Mouse (Mus musculus) CH12.LX (cell line): ENCODE measurements around the gene Clec12a. TPM values are rescaled to one million over a fixed set of nuclear protein-coding genes. Genes with fewer than 3 reads are reported as not detected.

ENCODE experiments used
- DNase-seq: peaks from one replicate; pipeline ENCODE4 v3.0.0-alpha.2; 2013; ENCODE audit errors: extremely low read depth
- H3K27ac ChIP-seq: 2 replicates; pipeline ENCODE4 v1.5.1; 2012; ENCODE audit warnings: low read depth, mild to moderate bottlenecking, control low read depth, moderate library complexity; ENCODE audit not compliant: insufficient read depth
- H3K27me3 ChIP-seq: replicated peaks from 2 replicates; pipeline ENCODE3; 2012; ENCODE audit warnings: inconsistent platforms
- H3K36me3 ChIP-seq, 2 experiments: replicated peaks in 1 of 2; 2 replicates each; pipeline versions ENCODE3 to v1.6.1; 2012; ENCODE audit warnings: inconsistent platforms in 1 of 2, low read length in 1 of 2, mild to moderate bottlenecking in 1 of 2, mixed read lengths in 1 of 2, moderate library complexity in 1 of 2; ENCODE audit not compliant: control insufficient read depth in 1 of 2, insufficient read depth in 1 of 2
- H3K4me1 ChIP-seq, 2 experiments: 2 replicates each; pipeline ENCODE4 v1.6.1; 2012; ENCODE audit warnings: inconsistent platforms in 1 of 2, moderate library complexity in 1 of 2; ENCODE audit not compliant: insufficient read depth in 2 of 2, control insufficient read depth in 1 of 2
- H3K4me2 ChIP-seq: 2 replicates; pipeline ENCODE4 v1.6.1; 2012; ENCODE audit warnings: low read depth, mild to moderate bottlenecking, control low read depth; ENCODE audit not compliant: poor library complexity, insufficient read depth, severe bottlenecking
- H3K4me3 ChIP-seq, 3 experiments: fragments of 150-350 bp in 1 of 3; sonication (generic) in 1 of 3; replicated peaks in 1 of 3; 2 replicates each; pipeline versions ENCODE3 to v1.5.1; 2011 to 2012; ENCODE audit warnings: low read depth in 2 of 3, low read length in 2 of 3, mild to moderate bottlenecking in 2 of 3, moderate library complexity in 2 of 3, control low read depth in 1 of 3, improper control_type of control experiment in 1 of 3, inconsistent platforms in 1 of 3, mixed read lengths in 1 of 3; ENCODE audit not compliant: poor library complexity in 1 of 3
- H3K79me2 ChIP-seq: replicated peaks from 2 replicates; pipeline ENCODE4 v1.6.1; 2012; ENCODE audit warnings: mild to moderate bottlenecking, moderate library complexity; ENCODE audit not compliant: control insufficient read depth, poor library complexity, insufficient read depth, severe bottlenecking; ENCODE audit errors: extremely low read depth
- H3K9ac ChIP-seq: 2 replicates; pipeline ENCODE4 v1.6.1; 2012; ENCODE audit warnings: low read depth, mild to moderate bottlenecking, control low read depth, moderate library complexity; ENCODE audit not compliant: insufficient read depth
- H3K9me3 ChIP-seq: replicated peaks from 2 replicates; pipeline ENCODE3; 2012; ENCODE audit warnings: low read length, inconsistent platforms, mixed read lengths
- CHD1 ChIP-seq: IDR thresholded peaks from 2 replicates; pipeline ENCODE4 v1.6.1; 2012; ENCODE audit warnings: low read depth, low read length, improper control_type of control experiment, inconsistent platforms
- CTCF ChIP-seq, 2 experiments: IDR thresholded peaks in 1 of 2; conservative IDR thresholded peaks in 1 of 2; 2 replicates each; pipeline ENCODE4 v1.5.1; 2011 to 2012; ENCODE audit warnings: low read depth in 2 of 2, low read length in 2 of 2, improper control_type of control experiment in 1 of 2, inconsistent platforms in 1 of 2, mild to moderate bottlenecking in 1 of 2, moderate library complexity in 1 of 2
- E2F4 ChIP-seq: IDR thresholded peaks from 2 replicates; pipeline ENCODE4 v1.6.1; 2011; ENCODE audit warnings: low read depth, low read length, improper control_type of control experiment; ENCODE audit not compliant: insufficient replicate concordance
- ELF1 ChIP-seq: IDR thresholded peaks from 2 replicates; pipeline ENCODE4 v1.6.1; 2014; ENCODE audit warnings: low read depth, mild to moderate bottlenecking, inconsistent platforms, low read length, improper control_type of control experiment
- EP300 ChIP-seq: IDR thresholded peaks from 2 replicates; pipeline ENCODE4 v1.6.1; 2011; ENCODE audit warnings: low read length, improper control_type of control experiment
- GABPA ChIP-seq: IDR thresholded peaks from 2 replicates; pipeline ENCODE4 v1.6.1; 2012; ENCODE audit warnings: low read depth, low read length, improper control_type of control experiment, inconsistent platforms; ENCODE audit not compliant: insufficient replicate concordance
- HCFC1 ChIP-seq: IDR thresholded peaks from 2 replicates; pipeline ENCODE4 v1.6.1; 2012; ENCODE audit warnings: low read depth, mild to moderate bottlenecking, inconsistent platforms, low read length, improper control_type of control experiment
- JUN ChIP-seq: IDR thresholded peaks from 2 replicates; pipeline ENCODE4 v1.6.1; 2011; ENCODE audit warnings: low read depth, mild to moderate bottlenecking, low read length, improper control_type of control experiment, moderate library complexity; ENCODE audit not compliant: insufficient read depth
- JUND ChIP-seq: conservative IDR thresholded peaks from 2 replicates; pipeline ENCODE4 v1.6.1; 2011; ENCODE audit warnings: low read depth, low read length, improper control_type of control experiment
- KAT2A ChIP-seq: IDR thresholded peaks from 2 replicates; pipeline ENCODE4 v1.6.1; 2012; ENCODE audit warnings: low read length, improper control_type of control experiment, inconsistent platforms; ENCODE audit not compliant: insufficient replicate concordance
- MAZ ChIP-seq: IDR thresholded peaks from 2 replicates; pipeline ENCODE4 v1.6.1; 2012; ENCODE audit warnings: low read depth, mild to moderate bottlenecking, inconsistent platforms, low read length, improper control_type of control experiment, moderate library complexity
- MEF2A ChIP-seq: IDR thresholded peaks from 2 replicates; pipeline ENCODE4 v1.6.1; 2014; ENCODE audit warnings: low read depth, mild to moderate bottlenecking, inconsistent platforms, low read length, improper control_type of control experiment, borderline replicate concordance
- MXI1 ChIP-seq: IDR thresholded peaks from 2 replicates; pipeline ENCODE4 v1.6.1; 2011; ENCODE audit warnings: mild to moderate bottlenecking, low read depth, low read length, improper control_type of control experiment
- MYC ChIP-seq: IDR thresholded peaks from 2 replicates; pipeline ENCODE4 v1.6.1; 2011; ENCODE audit warnings: low read depth, mild to moderate bottlenecking, improper control_type of control experiment, low read length
- NELFE ChIP-seq: IDR thresholded peaks from 2 replicates; pipeline ENCODE4 v1.6.1; 2011; ENCODE audit warnings: low read depth, low read length, improper control_type of control experiment
- NRF1 ChIP-seq: IDR thresholded peaks from 2 replicates; pipeline ENCODE4 v1.6.1; 2014; ENCODE audit warnings: low read depth, mild to moderate bottlenecking, inconsistent platforms, low read length, improper control_type of control experiment, moderate library complexity
- PAX5 ChIP-seq: IDR thresholded peaks from 2 replicates; pipeline ENCODE4 v1.6.1; 2012; ENCODE audit warnings: low read length, inconsistent platforms, mixed read lengths
- POLR2A ChIP-seq: IDR thresholded peaks from 2 replicates; pipeline ENCODE4 v1.6.1; 2011; ENCODE audit warnings: low read depth, mild to moderate bottlenecking, improper control_type of control experiment, low read length
- POLR2AphosphoS2 ChIP-seq: IDR thresholded peaks from 2 replicates; pipeline ENCODE4 v1.6.1; 2011; ENCODE audit warnings: low read depth, low read length, improper control_type of control experiment
- RAD21 ChIP-seq: IDR thresholded peaks from 2 replicates; pipeline ENCODE4 v1.6.1; 2011; ENCODE audit warnings: low read depth, mild to moderate bottlenecking, low read length, improper control_type of control experiment, moderate library complexity
- RCOR1 ChIP-seq: conservative IDR thresholded peaks from 2 replicates; pipeline ENCODE4 v1.6.1; 2012; ENCODE audit warnings: low read depth, mild to moderate bottlenecking, inconsistent platforms, low read length, improper control_type of control experiment
- SIN3A ChIP-seq: IDR thresholded peaks from 2 replicates; pipeline ENCODE4 v1.6.1; 2012; ENCODE audit warnings: low read length, improper control_type of control experiment, inconsistent platforms
- SMC3 ChIP-seq: IDR thresholded peaks from 2 replicates; pipeline ENCODE4 v1.6.1; 2011; ENCODE audit warnings: low read depth, low read length, improper control_type of control experiment
- TBP ChIP-seq: conservative IDR thresholded peaks from 2 replicates; pipeline ENCODE4 v1.6.1; 2011; ENCODE audit warnings: low read depth, low read length, improper control_type of control experiment
- TCF12 ChIP-seq: IDR thresholded peaks from 2 replicates; pipeline ENCODE4 v1.6.1; 2014; ENCODE audit warnings: low read depth, mild to moderate bottlenecking, inconsistent platforms, low read length, improper control_type of control experiment
- ZC3H11A ChIP-seq: IDR thresholded peaks from 2 replicates; pipeline ENCODE4 v1.6.1; 2012; ENCODE audit warnings: low read depth, mild to moderate bottlenecking, inconsistent platforms, low read length, improper control_type of control experiment
- ZKSCAN1 ChIP-seq: IDR thresholded peaks from 2 replicates; pipeline ENCODE4 v1.6.1; 2012; ENCODE audit warnings: low read depth, inconsistent platforms, low read length, improper control_type of control experiment, borderline replicate concordance
- ZMIZ1 ChIP-seq: IDR thresholded peaks from 2 replicates; pipeline ENCODE4 v1.6.1; 2012; ENCODE audit warnings: low read depth, mild to moderate bottlenecking, inconsistent platforms, low read length, improper control_type of control experiment
- ZNF384 ChIP-seq: IDR thresholded peaks from 2 replicates; pipeline ENCODE4 v1.6.1; 2012; ENCODE audit warnings: low read depth, low read length, improper control_type of control experiment, inconsistent platforms
- dilution Hi-C: fragments of 300-500 bp; cut with MboI; formaldehyde crosslinking; loops from 2 replicates; pipeline ENCODE4 v1.14.3; 2020; ENCODE audit warnings: low sequenced_read_pairs; ENCODE audit not compliant: extremely low pct_unique_long_range_greater_than_20kb, extremely low pct_ligation_motif_present
- in situ Hi-C: fragments of 300-500 bp; cut with MboI; formaldehyde crosslinking; loops from 3 replicates; pipeline ENCODE4 v1.14.3; 2019; ENCODE audit warnings: low sequenced_read_pairs, low pct_ligation_motif_present, low pct_unique_long_range_greater_than_20kb, mixed read lengths
- polyA plus RNA-seq: library from polyadenylated mRNA; unstranded; fragments of >175 nt; gene quantifications from 2 replicates; pipeline ENCODE4 v1.2.1, GENCODE M21; 2012; ENCODE audit warnings: low read depth; ENCODE audit not compliant: insufficient read length
- total RNA-seq, 2 experiments: library from RNA; depleted of rRNA; stranded (reverse); fragments of 300-350 nt in 1 of 2; fragments of >200 nt in 1 of 2; gene quantifications; 2 replicates each; pipeline ENCODE4 v1.2.3; 2012 to 2014

Gene Clec12a
- total and polyA plus RNA-seq, 3 experiments, result 1.7 to 11.9 (median 8.0) TPM

DNA sequence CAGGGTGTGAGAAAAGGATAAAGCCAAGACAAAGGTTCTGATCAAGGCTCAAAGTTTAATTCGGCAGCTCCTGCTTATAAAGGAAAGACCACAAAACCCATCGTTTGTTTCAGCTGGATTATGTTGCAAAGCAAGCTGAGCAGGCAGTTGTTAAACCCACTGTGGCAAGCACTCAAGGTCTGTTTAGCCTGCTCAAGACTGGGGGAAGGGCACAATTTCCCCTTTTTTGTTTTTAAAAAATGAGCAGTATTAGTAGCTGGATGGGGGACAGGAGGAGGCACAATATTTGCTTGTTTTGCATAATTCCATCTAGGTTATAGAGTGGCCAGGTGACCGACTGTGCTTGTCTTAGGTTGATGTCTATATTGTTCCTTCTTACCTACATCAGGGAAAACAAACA is 1.9 kb downstream of the Clec12a start:
- in situ Hi-C loops (no loop called here), dilution Hi-C loops (no loop called here)
- no peaks in the 10 kb centered on the region for H3K36me3 ChIP-seq
- TF ChIP-seq POLR2A (no peak), MYC (no peak), RCOR1 (no peak), KAT2A (no peak), CTCF (conservative IDR thresholded peaks at IDR 0.05 in 1 of 2, IDR thresholded peaks at IDR 0.05 in 1 of 2; ENCODE audit: low read depth in 2 of 2, low read length in 2 of 2) (no peak), PAX5 (no peak), HCFC1 (no peak), ZMIZ1 (no peak), MEF2A (no peak), MAZ (no peak), SIN3A (no peak), GABPA (no peak)
- H3K79me2 ChIP-seq, result no peaks in the 10 kb centered on the region
- peak; percentile 51 for DNase-seq
- H3K27ac ChIP-seq, result no peak overlapping the region
- H3K4me2 ChIP-seq, result no peak overlapping the region
- no peak overlapping the region for H3K9ac ChIP-seq
- H3K27me3 ChIP-seq, result no peaks in the 10 kb centered on the region
- H3K4me1 ChIP-seq, result peaks cover 2 to 24% of the 10 kb centered on the region in 2 experiments
- peaks cover 9% of the 10 kb centered on the region for H3K9me3 ChIP-seq
- H3K4me3 ChIP-seq, result no peak overlapping the region

GRCm38 (mm10) chr6:129349524-129350352 is 7.2 kb downstream of the Clec12a start:
- DNase-seq, result peak; percentile 86
- in situ Hi-C loops, result loop anchor here (25.0 kb wide), 1 partner anchor 512 kb away; the partner anchor contains the start of genes Gm44511 and Klrb1b
- dilution Hi-C loops, result no loop called here
- Histone ChIP-seq H3K4me3 (no peak overlapping the region), H3K9me3 (peaks cover 9% of the 10 kb centered on the region), H3K9ac (no peak overlapping the region), H3K4me2 (peak overlapping the region; percentile 56; the same call in 1 of the 2 replicates), H3K4me1 (peaks cover 4 to 26% of the 10 kb centered on the region in 2 experiments), H3K36me3 (peaks cover 0 to 5% of the 10 kb centered on the region in 2 experiments), H3K27me3 (no peaks in the 10 kb centered on the region), H3K79me2 (no peaks in the 10 kb centered on the region), H3K27ac (peak overlapping the region; percentile 67)
- TF ChIP-seq SIN3A (peak; percentile 30; the same call in 1 of the 2 replicates), E2F4 (0 out of 2 replicates have a peak, but pooled peaks have one; percentile 18), ZKSCAN1 (no peak), PAX5 (no peak), JUN (no peak), RCOR1 (0 out of 2 replicates have a peak, but pooled peaks have one; percentile 69), ELF1 (no peak), CHD1 (no peak), GABPA (no peak), ZC3H11A (no peak), JUND (peak; percentile 47; the same call in 1 of the 2 replicates), POLR2AphosphoS2 (no peak), TBP (no peak), MAZ (no peak), EP300 (peak; percentile 92), CTCF (conservative IDR thresholded peaks at IDR 0.05 in 1 of 2, IDR thresholded peaks at IDR 0.05 in 1 of 2; ENCODE audit: low read depth in 2 of 2, low read length in 2 of 2) (no peak), TCF12 (peak; percentile 74), SMC3 (0 out of 2 replicates have a peak, but pooled peaks have one; percentile 4), RAD21 (no peak; the same call in 1 of the 2 replicates), NRF1 (no peak), MEF2A (peak; percentile 58; the same call in 1 of the 2 replicates), NELFE (no peak), ZNF384 (no peak), POLR2A (no peak), MXI1 (no peak)
